Mouse (Mus musculus) forebrain, embryonic 11.5 days (tissue): ENCODE measurements around the gene Fbxo39. TPM values are rescaled to one million over a fixed set of nuclear protein-coding genes. Genes with fewer than 3 reads are reported as not detected.

ENCODE experiments used
- ATAC-seq: fragments of 200-750 bp; cut with Nextera tagmentation; replicated peaks from 2 replicates; pipeline ENCODE4 v1.8.0; 2017; ENCODE audit warnings: moderate TSS enrichment; ENCODE audit not compliant: low FRiP score
- DNase-seq: peaks from one replicate; pipeline ENCODE4 v3.0.0-alpha.2; 2017; ENCODE audit warnings: low spot score
- H3K27ac ChIP-seq: fragments of 300-500 bp; sonication (generic); 2 replicates; pipeline ENCODE4 v1.5.1; 2014; ENCODE audit warnings: low read depth, low read length
- H3K27me3 ChIP-seq: fragments of 300-500 bp; sonication (generic); 2 replicates; pipeline ENCODE4 v1.6.1; 2014; ENCODE audit warnings: mild to moderate bottlenecking, low read length, mixed read lengths; ENCODE audit not compliant: control insufficient read depth, insufficient read depth
- H3K36me3 ChIP-seq: fragments of 300-500 bp; sonication (generic); 2 replicates; pipeline ENCODE4 v1.6.1; 2014; ENCODE audit warnings: mild to moderate bottlenecking, low read length, moderate library complexity, mixed read lengths; ENCODE audit not compliant: control insufficient read depth, insufficient read depth
- H3K4me1 ChIP-seq: fragments of 300-500 bp; sonication (generic); replicated peaks from 2 replicates; pipeline ENCODE4 v1.6.1; 2014; ENCODE audit warnings: low read length, mixed read lengths; ENCODE audit not compliant: control insufficient read depth, insufficient read depth
- H3K4me2 ChIP-seq: fragments of 300-500 bp; sonication (generic); 2 replicates; pipeline ENCODE4 v1.6.1; 2014; ENCODE audit warnings: low read depth, mild to moderate bottlenecking, low read length, moderate library complexity, mixed read lengths; ENCODE audit not compliant: severe bottlenecking
- H3K4me3 ChIP-seq: fragments of 300-500 bp; sonication (generic); 2 replicates; pipeline ENCODE4 v1.5.1; 2014; ENCODE audit warnings: low read depth, low read length
- H3K9ac ChIP-seq: fragments of 300-500 bp; sonication (generic); 2 replicates; pipeline ENCODE4 v1.6.1; 2014; ENCODE audit warnings: low read length
- H3K9me3 ChIP-seq: fragments of 300-500 bp; sonication (generic); 2 replicates; pipeline ENCODE4 v1.6.1; 2016; ENCODE audit warnings: low read length, mixed read lengths; ENCODE audit not compliant: control insufficient read depth
- WGBS: fragments of 180-500 bp; shearing (Covaris S2); extraction: QIAGEN DNeasy Blood & Tissue Kit; methylation state at CpG from one replicate; pipeline ENCODE4 v1.1.7; 2014; 5-methylcytosine and 5-hydroxymethylcytosine counted together
- polyA plus RNA-seq: library from polyadenylated mRNA; unstranded; fragments of >200 nt; fragmentation: Nextera tagmentation; extraction: Ambion mirVana; gene quantifications from 2 replicates; pipeline ENCODE4 v1.2.1, GENCODE M21; 2014

Gene Fbxo39
- polyA plus RNA-seq, 1 experiment from 2014 or later, result not detected

- ATAC-seq (no peak), DNase-seq (no peak)
- no peaks in the 10 kb centered on the region for H3K36me3 ChIP-seq
- no peaks in the 10 kb centered on the region for H3K4me1 ChIP-seq
- no peak overlapping the region for H3K9ac ChIP-seq
- 93% methylated on average over 16 of the region's 16 CpGs for WGBS
- H3K4me3 ChIP-seq, result no peak overlapping the region
- no peak overlapping the region for H3K27ac ChIP-seq
- no peaks in the 10 kb centered on the region for H3K9me3 ChIP-seq
- no peak overlapping the region for H3K4me2 ChIP-seq
- no peaks in the 10 kb centered on the region for H3K27me3 ChIP-seq
Observed at GRCm38 (mm10) chr11:72283486-72284224, 30.6 kb upstream of the Fbxo39 start.

GRCm38 (mm10) chr11:72284532-72285182 lies 29.6 kb upstream of the Fbxo39 start:
- DNase-seq (no peak), ATAC-seq (no peak)
- no peaks in the 10 kb centered on the region for H3K27me3 ChIP-seq
- WGBS, result 86% methylated on average over 14 of the region's 14 CpGs
- H3K4me1 ChIP-seq, result no peaks in the 10 kb centered on the region
- no peak overlapping the region for H3K4me3 ChIP-seq
- no peak overlapping the region for H3K27ac ChIP-seq
- H3K4me2 ChIP-seq, result no peak overlapping the region
- H3K36me3 ChIP-seq, result no peaks in the 10 kb centered on the region
- no peak overlapping the region for H3K9ac ChIP-seq
- no peaks in the 10 kb centered on the region for H3K9me3 ChIP-seq

GRCm38 (mm10) chr11:72285971-72286480 lies 28.2 kb upstream of the Fbxo39 start:
- no peaks in the 10 kb centered on the region for H3K27me3 ChIP-seq
- DNase-seq (no peak), ATAC-seq (no peak)
- 82% methylated on average over 6 of the region's 6 CpGs for WGBS
- H3K9ac ChIP-seq, result no peak overlapping the region
- no peaks in the 10 kb centered on the region for H3K36me3 ChIP-seq
- no peak overlapping the region for H3K4me2 ChIP-seq
- H3K4me3 ChIP-seq, result no peak overlapping the region
- no peaks in the 10 kb centered on the region for H3K4me1 ChIP-seq
- H3K27ac ChIP-seq, result no peak overlapping the region
- no peaks in the 10 kb centered on the region for H3K9me3 ChIP-seq

- WGBS, result 87% methylated on average over 3 of the region's 3 CpGs
- Histone ChIP-seq H3K9me3 (no peaks in the 10 kb centered on the region), H3K4me2 (no peak overlapping the region), H3K27ac (no peak overlapping the region), H3K4me3 (no peak overlapping the region), H3K9ac (no peak overlapping the region), H3K36me3 (no peaks in the 10 kb centered on the region), H3K27me3 (no peaks in the 10 kb centered on the region), H3K4me1 (no peaks in the 10 kb centered on the region)
- DNase-seq (no peak), ATAC-seq (no peak)
Observed at GRCm38 (mm10) chr11:72286651-72287050, 27.6 kb upstream of the Fbxo39 start.

- Histone ChIP-seq H3K9ac (no peak overlapping the region), H3K27ac (no peak overlapping the region), H3K27me3 (no peaks in the 10 kb centered on the region), H3K4me1 (no peaks in the 10 kb centered on the region), H3K36me3 (no peaks in the 10 kb centered on the region), H3K4me3 (no peak overlapping the region), H3K9me3 (no peaks in the 10 kb centered on the region), H3K4me2 (no peak overlapping the region)
- ATAC-seq (no peak), DNase-seq (no peak)
- WGBS, result 96% methylated on average over 2 of the region's 2 CpGs
Observed at GRCm38 (mm10) chr11:72287126-72287525, 27.1 kb upstream of the Fbxo39 start.

- ATAC-seq, result no peak
- 93% methylated on average over 3 of the region's 3 CpGs for WGBS
- Histone ChIP-seq H3K9me3 (no peaks in the 10 kb centered on the region), H3K4me2 (no peak overlapping the region), H3K27ac (no peak overlapping the region), H3K4me1 (no peaks in the 10 kb centered on the region), H3K9ac (no peak overlapping the region), H3K36me3 (no peaks in the 10 kb centered on the region), H3K27me3 (no peaks in the 10 kb centered on the region), H3K4me3 (no peak overlapping the region)
- DNase-seq, result peak; percentile 10
Observed at GRCm38 (mm10) chr11:72287543-72287942, 26.7 kb upstream of the Fbxo39 start.

GRCm38 (mm10) chr11:72293116-72293515 lies 21.1 kb upstream of the Fbxo39 start:
- no peaks in the 10 kb centered on the region for H3K9me3 ChIP-seq
- no peaks in the 10 kb centered on the region for H3K36me3 ChIP-seq
- no peak for ATAC-seq
- no peak overlapping the region for H3K27ac ChIP-seq
- DNase-seq, result no peak
- no peak overlapping the region for H3K9ac ChIP-seq
- 81% methylated on average over 2 of the region's 2 CpGs for WGBS
- no peak overlapping the region for H3K4me2 ChIP-seq
- H3K4me3 ChIP-seq, result no peak overlapping the region
- H3K4me1 ChIP-seq, result no peaks in the 10 kb centered on the region
- no peaks in the 10 kb centered on the region for H3K27me3 ChIP-seq

- H3K9me3 ChIP-seq, result no peaks in the 10 kb centered on the region
- H3K27ac ChIP-seq, result no peak within 1 kb of the TSS
- ATAC-seq, result no peak
- no peaks in the 10 kb centered on the region for H3K27me3 ChIP-seq
- DNase-seq, result no peak
- 33% methylated on average over 6 of the region's 6 CpGs for WGBS
- no peaks in the 10 kb centered on the region for H3K36me3 ChIP-seq
- H3K4me3 ChIP-seq, result no peak within 1 kb of the TSS
- no peak within 1 kb of the TSS for H3K4me2 ChIP-seq
- no peak within 1 kb of the TSS for H3K9ac ChIP-seq
- H3K4me1 ChIP-seq, result no peaks in the 10 kb centered on the region
Observed at GRCm38 (mm10) chr11:72301334-72301733, 12.9 kb upstream of the Fbxo39 start, which contains the start of gene Xaf1. Xaf1 (plus strand) TSS chr11:72301629.
